Mouse (Mus musculus) neural tube, postnatal 0 days (tissue): Measurements from ENCODE around the gene Pramef20. TPM values are rescaled to one million over a fixed set of nuclear protein-coding genes. Genes with fewer than 3 reads are reported as not detected.

Experiments
- polyA plus RNA-seq: library from polyadenylated mRNA; unstranded; fragments of >200 nt; fragmentation: Nextera tagmentation; extraction: Ambion mirVana; gene quantifications from 2 replicates; pipeline ENCODE4 v1.2.1, GENCODE M21; 2015

Gene Pramef20
- not detected in 2 replicates for polyA plus RNA-seq

DNA sequence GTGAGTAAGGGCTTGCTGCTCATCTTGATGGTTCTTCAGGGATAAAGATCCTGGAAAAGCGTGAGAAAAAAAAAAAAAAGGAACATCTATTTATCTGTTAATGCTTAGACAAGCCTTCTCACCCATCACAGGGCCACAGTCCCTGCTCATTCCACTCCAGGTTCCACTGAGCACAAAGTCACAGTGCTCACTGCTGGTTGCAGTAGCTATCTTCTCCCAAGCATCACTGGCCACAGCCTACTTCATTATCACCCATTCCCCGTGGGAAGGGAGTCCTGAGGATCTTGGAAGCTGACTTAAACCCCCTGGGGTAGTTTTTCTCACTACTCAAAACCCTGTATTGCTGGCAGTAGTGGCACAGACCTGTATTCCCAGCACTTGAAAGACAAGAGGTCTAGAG lies at the start of gene Pramef20:
Pramef20 (minus strand) TSS at position 23 of the 400 bp plus-strand sequence.

DNA sequence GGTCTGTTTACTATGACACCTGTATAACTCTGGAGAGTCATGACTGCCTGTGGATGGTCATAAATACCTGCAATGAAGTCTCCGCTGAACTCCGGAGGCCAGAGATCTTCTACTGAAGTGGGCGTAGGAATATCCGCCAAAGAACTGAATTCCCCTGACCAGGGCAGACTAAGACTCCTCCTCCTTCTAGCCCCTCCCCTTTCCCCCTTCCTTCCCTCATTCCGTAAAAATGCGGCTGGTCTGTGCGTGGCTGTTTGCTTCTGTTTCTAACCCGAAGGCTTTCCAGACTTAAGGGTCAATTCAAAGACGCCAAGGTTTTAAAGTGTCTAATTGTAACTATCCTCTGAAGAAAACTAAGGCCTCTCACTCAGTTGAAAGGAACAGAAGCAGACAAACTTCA lies 30.6 kb upstream of the Pramef20 start, which contains the start of gene Pramef12:
Pramef12 (minus strand) TSS at position 175 of the 400 bp plus-strand sequence.

GRCm38 (mm10) chr4:144357642-144358041 lies 20.1 kb downstream of the Pramef20 start, which contains the start of gene Gm13119:
TSS of gene Gm13119 (plus strand) at chr4:144357942.

GRCm38 (mm10) chr4:144329949-144330348 lies 47.8 kb downstream of the Pramef20 start, which contains the start of gene Gm13128:
TSS of gene Gm13128 (plus strand) at chr4:144330249.

Other genes starting within 250 kb of the Pramef20 start
- gene Oog3, start 215.3 kb downstream of the Pramef20 start, polyA plus RNA-seq, result not detected in 2 replicates
- not detected in 2 replicates for gene Oog2, start 187.2 kb downstream of the Pramef20 start, polyA plus RNA-seq
- not detected in 2 replicates for gene C87977, start 164.6 kb downstream of the Pramef20 start, polyA plus RNA-seq
- not detected in 2 replicates for gene Pramel5, start 97.4 kb downstream of the Pramef20 start, polyA plus RNA-seq
- gene Gm13128, start 47.7 kb downstream of the Pramef20 start, polyA plus RNA-seq, result not detected in 2 replicates
- gene Gm13119, start 20.0 kb downstream of the Pramef20 start, polyA plus RNA-seq, result not detected in 2 replicates
- not detected in 2 replicates for gene Pramef12, start 30.5 kb upstream of the Pramef20 start, polyA plus RNA-seq
- 0.26 and 0.56 TPM in 2 replicates for gene 1700012P22Rik, start 60.8 kb upstream of the Pramef20 start, polyA plus RNA-seq
- gene Gm9944, start 75.4 kb upstream of the Pramef20 start, polyA plus RNA-seq, result not detected in 2 replicates
- gene Aadacl3, start 85.8 kb upstream of the Pramef20 start, polyA plus RNA-seq, result not detected in 2 replicates
- not detected in 2 replicates for gene 9430007A20Rik, start 141.9 kb upstream of the Pramef20 start, polyA plus RNA-seq
- gene Gm13124, start 187.2 kb upstream of the Pramef20 start, polyA plus RNA-seq, result not detected in 2 replicates
- gene Aadacl4, start 235.8 kb upstream of the Pramef20 start, polyA plus RNA-seq, result not detected in 2 replicates